Mouse (Mus musculus): Measurements from ENCODE around the gene Adamts14.
A peak's percentile ranks its signal among the peaks of the same experiment; 100 is the strongest.

Adamts14 gene

DNA sequence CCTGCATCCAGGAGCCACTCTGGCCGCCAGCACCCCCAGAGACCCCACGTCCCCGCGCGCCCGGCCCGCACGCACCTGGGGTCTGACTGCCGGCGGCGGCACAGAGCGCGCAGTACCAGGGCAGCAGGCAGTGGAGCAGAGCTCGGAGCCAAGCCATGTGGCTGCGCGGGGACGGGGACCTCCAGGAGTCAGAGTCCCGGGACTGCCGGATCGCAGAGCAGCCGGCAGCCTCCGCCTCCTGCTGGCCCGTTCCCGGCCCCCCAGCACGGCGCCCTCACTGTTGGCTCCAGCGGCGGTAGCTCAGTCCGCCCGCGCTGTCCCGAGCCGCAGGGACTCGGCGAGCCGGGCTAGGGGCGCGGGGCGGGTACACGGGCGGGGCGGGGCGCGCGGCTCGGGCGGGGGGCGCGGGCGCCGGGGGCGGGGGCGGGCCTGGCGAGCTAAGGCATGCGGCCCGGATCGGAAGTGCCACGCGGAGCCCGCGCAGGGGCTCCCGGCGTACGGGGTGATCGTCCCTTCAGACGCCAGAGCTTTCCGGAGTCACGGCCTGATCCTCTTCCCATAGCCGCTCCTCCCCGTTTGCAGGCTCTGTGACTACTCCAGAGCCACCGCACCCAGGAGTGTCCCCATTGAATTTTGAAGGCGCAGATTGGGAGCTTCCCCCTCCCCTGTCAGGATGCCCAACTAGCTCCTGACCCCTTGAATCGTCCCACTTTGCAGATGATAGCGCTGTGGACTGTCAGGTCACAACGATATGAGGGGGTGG is at the start of gene Adamts14:
TSS of gene Adamts14 (minus strand) at position 358 of the 763 bp plus-strand sequence.
- DNase-seq, result peak; percentile 54

DNA sequence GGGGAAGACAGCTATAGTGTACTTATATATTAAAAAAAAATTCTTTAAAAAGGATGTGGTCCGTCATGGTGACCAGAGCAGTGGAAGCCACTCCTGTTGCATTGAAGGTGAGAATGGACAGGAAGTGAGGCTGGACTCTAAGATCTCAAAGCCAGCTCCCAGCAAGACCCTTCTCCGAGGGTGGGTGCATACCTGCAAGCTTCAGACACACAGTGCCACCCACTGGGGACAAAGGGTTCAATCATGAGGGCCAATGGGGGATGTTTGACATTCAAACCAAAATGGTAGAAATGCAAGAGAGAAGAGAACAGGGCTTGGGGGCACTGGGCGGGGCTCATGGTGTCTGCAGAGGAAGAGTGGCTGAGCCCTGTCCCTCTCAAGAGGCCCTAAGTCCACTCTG is 45.3 kb upstream of the Adamts14 start:
- no peak for DNase-seq

DNA sequence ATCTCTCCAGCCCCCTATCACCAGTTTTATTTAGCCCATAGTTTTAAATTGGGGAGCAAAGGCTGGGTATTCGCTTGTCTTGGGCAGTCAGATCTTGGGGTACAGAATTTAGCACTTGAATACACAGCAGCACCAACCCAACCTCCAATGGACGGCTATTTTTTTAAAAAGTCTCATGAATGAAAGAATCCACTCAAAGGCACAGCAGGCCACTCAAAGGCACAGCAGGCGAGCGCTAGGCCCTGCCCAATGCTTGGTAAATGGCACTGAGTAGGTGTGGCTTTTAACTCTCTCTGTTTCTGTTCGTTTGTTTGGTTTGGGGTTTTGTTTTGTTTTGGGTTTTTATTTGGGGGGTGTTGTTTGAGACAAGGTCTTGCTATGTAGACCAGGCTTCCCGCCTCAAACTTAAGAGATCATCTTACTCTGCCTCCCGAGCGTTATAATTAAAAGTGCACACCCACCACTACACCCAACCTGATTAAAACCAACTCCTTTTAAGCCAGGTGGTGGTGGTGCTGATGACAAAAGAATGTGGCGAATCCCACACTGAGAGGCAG is 42.2 kb upstream of the Adamts14 start:
- DNase-seq, result no peak

DNA sequence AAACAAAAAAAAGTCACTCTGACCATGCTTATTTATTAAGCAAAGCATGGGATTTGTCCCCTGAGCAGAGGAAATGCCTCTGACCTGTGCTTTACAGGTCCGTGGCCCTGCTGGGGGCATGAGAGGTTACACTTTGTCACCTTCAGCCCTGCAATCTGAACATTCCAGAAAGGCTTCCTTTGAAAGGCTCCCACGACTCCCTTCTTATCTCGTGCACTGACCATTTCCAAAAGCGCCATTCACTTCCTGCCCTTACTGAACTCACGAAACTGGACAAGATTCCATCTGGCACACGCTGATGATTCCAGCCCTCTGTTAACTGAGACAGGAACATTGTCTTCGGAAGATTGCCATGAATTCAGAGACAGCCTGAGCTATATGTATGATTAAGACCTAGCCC is 40.5 kb upstream of the Adamts14 start:
- DNase-seq, result no peak

DNA sequence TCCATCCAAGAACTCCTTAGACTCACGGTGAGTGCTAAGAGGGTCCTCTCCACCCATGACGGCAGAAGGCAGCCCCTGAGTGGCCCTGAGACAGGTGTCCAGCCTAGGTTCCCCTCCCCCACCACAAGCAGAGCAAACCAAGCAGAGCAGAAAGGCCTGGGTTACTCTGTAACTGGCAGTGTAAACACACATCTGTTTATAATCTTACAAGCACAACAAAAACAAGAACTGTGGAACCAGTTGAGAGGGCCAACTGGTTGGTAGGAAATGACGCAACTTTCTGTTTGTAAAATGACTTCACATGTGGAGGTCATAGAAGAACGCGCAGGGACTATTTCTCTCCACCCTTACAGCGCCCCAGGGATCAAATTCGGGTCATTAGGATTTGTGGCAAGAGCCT is 39.5 kb upstream of the Adamts14 start:
- no peak for DNase-seq

DNA sequence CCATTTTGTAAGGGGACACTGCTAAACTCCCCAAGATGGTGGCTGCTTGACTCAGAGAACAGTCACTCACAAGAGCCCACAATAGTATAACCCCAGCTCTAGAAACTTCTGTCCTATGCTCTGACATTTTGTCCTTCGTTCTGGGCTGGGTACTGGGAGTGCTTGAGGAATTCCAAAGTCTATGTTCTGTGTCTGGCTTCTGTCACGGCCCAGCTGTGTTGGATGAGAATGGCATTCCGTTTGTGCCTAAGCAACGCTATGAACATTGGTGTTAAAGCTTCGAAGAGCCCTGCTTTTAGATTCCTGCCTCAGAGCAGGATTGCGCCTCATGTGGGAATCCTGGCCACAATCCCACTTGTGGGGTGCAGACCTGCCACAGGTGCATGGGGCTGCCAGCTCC is 38.9 kb upstream of the Adamts14 start:
- peak; percentile 33 for DNase-seq

DNA sequence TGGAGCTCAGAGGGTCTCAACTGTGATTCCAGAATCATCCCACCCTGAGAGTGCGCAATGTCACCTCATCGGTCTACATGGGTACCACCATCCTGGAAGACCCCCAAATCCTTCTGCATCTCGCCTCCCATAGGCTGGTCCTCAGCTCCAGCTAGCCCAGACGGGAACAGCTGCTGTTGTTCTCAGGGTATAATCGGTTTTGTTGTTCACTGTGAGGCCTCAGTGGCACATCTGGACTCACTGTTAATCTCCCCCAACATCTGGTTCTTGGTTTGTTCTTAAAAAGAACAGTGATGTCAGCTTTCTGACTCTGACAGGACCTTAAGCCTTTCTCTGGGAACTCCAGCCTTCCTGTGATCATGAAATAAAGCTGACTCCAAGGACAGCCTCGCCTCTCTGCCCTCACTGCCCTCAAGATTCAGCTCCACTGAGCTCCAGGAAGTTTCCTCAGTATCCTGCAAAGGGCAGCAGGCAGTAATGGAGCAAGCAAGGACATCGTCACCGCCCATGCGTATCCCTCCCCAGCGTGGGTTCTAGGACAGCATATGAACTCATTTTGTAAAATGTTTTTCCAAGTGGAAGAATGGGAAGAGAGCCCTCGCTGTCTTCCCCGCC is 35.6 kb upstream of the Adamts14 start:
- DNase-seq, result peak; percentile 36

DNA sequence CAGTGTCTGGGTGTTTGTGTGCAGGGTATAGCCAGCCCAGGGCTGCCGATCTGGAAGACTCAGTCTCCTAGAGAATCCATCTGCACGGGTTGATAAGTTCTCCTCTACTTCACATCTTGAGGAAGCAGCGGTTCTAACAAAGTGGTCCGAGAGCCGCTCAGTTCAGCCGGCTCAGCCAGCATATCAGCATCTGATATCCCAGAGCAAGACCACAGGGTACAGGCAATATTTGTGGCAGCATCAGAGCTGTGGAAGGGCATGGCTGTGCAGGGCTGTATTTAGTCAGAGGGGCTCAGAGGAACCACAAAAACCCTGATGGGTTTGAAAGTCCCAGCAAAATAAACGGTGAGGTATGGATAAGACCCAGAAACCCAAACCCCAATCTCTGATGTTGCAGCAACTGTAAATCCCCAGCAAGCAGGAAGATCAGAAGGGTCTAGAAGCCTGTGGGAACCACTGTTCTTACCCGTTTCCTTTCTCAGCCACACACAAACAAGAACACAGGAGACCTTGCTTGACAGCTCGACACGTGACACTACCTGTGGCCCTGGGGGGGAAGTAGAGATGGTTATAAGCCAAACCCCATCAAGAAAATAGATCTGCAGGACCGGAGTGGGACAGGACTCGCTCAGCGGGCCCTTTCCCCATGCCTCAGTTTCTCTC is 32.8 kb upstream of the Adamts14 start:
- DNase-seq, result no peak

DNA sequence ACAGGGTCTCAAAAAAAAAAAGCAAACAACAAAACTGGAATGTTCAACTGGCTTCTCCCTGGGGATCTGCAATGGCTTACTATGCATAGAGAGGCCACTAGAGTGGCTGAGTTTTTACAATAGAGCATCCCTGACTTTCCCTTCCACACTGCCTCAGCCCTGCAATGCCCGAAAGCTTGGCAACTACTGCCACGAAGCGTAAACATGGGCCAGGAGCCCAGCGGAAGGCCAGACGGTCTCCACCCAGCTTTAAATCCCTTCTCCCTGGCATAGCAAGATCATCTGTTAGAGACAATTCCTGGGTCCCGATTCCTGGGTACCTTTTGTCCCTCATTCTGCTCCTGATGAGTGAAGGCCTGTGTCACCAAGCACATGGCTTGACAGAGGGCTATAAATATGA is 30.8 kb upstream of the Adamts14 start:
- peak; percentile 64 for DNase-seq

DNA sequence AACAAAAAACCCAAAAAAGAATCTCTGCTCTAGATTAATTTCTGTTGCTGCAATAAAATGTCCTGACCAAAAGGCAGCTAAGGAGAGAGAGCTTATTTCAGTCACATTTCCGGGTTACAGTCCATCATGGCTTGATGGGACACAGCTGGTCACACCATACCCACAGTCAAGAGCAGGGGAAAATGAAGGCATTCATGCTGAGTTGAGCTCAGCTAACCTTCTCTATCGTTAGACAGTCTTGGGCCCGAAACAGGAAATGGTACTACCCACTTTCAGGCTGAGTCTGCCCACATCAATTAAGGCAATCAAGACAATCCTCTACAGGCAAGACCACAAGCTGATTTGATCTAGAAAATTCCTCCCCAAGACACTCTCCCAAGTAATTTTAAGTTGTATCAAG is 27.8 kb upstream of the Adamts14 start:
- peak; percentile 49 for DNase-seq

DNA sequence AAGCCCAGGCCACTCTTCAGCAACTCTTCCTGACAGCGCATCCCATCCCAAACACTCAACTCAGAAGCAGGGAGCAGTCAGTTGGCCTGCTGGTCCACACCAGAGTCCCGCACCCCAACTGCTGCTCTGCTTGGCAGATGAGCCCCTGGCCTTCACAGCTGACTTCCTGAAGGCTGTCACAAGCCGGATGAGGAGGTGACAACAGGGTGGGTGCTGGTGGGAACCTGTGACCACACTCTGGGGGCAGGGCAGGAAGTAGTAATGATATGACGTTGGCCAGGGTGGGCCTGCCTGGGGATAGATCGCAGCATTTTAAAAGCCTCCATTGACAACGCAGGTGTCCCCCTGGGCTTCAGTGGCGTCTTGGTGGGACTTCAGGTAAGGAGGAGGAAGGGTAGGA is 24.2 kb upstream of the Adamts14 start, which contains the start of gene Prf1:
TSS of gene Prf1 (plus strand) at position 357 of the 400 bp plus-strand sequence.
- DNase-seq, result peak; percentile 38

DNA sequence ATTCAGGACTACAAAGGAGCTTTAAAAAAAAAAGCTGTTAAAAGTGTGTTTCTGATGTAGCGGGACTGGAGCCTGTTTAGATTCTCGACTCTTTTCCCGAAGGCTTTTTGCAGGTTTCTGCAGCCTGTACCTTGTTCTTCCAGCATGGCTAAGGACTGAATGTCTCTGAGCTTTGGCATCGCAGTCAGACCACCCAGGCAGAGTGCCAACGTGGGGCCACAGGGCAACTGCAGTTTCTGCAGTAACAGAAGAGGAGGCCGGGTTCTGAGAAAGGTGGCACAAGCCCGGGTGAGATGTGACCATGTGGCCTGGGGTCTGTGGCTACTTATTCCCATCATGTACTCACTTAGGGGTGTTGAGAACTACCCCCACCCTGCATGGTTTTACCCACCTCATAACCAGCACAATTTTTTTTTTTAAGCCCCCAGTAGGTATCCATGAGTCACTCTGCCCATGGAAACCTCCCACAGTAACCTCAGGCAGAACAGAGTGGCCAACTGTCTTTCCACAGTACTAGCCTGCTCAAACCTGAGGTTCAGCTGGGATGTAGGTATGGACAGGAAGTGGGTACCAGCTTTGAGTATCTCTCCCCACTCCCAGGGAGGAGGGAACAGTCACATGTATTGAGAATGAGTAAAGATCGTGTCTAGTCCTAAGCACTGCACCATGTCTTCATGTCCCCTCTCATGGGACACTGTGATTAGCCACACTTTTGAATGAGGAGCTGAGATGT is 23.6 kb upstream of the Adamts14 start:
- no peak for DNase-seq

DNA sequence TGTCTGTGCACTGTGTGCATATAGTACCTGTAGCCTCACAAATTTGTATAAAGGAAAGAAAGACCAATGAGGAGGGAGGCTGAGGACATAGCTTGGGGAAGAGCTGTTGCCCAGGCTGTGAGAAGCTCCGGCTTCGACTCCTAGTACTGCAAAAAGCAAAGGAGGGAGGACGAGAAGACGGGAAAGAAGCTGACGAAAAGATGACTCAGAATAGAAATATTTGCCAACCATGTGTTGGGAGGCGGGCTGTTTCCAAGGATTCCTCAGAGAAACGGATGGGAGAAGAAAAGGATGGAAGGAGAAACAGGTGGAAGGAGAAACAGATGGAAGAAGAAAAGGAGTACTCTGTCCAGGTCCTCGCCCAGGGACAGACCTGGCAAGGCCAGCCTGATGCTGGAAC is 21.0 kb upstream of the Adamts14 start:
- DNase-seq, result no peak

DNA sequence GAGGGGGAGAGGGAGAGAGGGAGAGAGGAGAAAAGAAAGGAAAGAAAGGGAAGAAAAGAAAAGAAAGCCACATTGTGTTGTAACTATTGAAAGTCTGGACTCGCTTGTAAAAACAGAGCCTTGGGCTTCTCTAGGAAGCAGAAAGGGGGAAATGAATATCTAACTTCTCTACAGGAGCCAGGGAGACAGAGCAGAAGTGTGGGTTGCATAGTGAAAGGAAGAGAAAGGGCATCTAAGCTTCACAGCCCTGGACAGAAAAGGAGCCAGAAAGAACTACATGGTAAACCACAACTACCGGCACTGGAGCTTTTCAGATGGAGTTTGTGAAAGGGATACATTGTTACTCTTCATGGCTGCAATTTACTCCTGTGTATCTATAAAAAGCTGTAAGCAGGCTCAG is 17.2 kb upstream of the Adamts14 start:
- no peak for DNase-seq

DNA sequence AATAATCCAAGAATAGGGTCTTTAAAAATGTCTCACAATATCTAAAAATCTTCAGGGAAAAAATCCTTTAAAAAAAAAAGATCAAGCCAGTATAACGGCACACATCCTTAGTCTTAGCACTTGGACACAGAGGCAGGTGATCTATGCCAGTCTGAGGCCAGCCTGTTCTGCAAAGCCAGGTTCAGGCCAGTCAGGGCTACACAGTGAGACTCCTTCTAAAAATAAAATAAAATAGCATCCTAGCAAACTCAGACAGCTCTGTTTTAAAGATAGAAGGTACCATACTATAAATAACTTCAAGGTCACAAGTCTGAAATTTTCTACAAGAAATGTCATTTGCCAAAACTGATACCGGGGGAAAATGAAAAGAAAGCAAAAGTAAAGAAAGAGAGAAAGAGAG is 16.8 kb upstream of the Adamts14 start:
- no peak for DNase-seq

DNA sequence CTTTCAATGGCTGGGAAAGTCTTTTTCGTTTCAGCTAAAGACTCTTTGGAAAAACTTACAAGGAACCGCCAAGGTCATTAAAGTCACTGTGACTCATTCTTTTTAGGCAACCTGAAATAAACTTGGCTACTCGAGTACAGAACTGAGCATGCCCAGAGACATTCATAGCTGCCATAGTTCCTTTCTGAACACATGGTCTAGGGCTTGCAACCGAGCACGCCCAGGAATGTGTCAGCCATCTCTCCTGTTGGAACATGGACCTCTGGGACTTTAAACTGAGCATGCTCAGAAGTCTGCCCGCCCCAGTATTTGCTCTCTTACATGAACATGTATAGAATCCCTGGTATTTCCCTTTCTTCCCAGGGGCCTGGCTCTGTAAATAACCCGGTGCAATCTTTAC is 13.0 kb upstream of the Adamts14 start:
- peak; percentile 47 for DNase-seq

DNA sequence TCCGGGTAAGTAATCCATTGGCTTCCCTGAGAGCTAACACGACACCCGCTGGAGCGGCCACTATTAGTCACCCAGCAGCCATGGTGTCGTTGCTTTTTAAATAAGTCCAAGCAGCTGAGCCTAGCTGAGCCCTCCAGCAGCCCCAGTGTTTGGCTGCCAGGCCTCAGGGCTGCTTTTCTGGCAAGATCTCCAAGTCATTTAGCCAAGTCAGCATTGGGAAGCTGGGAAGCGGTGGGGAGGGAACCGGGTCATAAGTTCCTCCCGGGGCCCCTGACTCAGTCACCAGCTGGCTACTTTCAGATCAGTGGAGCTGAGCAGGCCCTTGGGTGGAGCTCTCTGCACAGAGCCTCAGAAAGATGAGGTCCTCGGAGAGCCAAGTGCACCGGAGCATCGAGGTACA is 12.0 kb upstream of the Adamts14 start:
- DNase-seq, result peak; percentile 82

DNA sequence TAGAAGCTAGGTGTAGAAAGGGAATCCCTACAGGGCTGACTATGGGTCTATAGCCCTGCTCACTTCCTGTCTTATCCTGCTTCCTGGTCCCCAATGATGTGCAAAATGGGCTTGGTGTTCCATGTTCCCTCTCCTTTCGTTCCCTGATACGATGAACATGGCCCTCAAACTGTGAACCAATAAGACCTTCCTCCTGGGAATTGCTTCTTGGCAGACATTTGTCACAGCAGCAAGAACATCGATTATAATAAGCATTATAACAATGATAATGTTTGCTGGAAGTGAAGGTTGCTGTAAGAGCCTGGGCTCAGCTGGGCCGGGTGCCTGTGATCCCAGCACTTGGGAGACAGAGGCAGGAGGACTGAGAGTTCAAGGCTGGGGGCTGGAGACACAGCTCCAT is 11.1 kb upstream of the Adamts14 start:
- no peak for DNase-seq

DNA sequence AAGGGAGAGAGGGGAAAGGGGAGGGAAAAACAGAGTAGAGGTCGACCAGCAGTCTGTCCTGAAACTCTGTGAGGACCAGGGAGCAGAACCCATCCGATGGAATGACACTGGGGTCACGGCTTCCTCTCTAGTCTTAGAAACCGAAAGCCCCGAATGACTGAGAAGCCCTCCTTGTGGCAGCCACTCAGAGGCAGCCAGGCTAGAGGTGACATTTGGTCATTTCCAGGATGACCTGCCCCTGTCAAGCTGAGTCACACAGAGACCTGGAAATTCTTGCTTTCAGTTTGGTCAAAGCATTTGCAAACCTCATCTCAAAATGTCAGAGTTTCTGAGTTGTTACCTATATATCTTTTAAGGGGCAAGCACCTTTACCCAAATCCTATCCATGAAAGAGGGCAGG is 7.9 kb upstream of the Adamts14 start:
- DNase-seq, result no peak

DNA sequence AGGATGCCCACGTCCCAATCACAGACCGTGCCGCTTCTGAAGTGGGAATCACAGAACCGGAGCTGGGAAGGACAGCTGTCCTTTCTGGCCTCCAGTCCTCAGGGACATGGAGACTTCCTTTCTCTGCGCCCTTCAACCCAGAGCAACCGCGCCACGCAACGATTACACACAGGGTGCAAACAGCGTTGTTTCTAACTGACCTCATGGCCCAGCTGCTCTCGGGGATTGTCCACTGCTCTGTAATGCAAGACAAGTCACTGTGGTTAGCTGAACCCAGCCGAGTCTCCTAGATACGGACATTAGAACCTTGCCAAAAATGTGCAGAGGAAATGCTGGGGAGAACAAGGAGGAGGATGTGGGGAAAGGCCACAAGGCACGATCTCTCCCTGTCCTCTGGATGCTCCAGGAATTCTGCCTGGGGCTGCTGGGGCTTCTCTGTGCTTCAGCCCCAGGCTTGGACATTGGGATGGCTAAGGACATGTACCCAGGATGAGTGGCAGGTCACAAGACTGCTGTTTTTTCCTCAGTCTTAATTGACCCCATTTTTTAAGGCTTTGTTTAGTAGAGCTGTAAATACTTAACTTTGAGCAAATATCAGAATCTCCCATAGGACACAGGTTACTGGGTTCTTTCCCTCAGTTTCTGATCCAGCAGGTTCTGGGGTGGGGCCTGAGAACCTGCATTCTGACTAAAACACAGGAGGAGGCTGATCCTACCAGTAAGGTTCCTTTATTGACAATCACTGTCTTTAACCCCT is 4.9 kb upstream of the Adamts14 start:
- peak; percentile 75 for DNase-seq

DNA sequence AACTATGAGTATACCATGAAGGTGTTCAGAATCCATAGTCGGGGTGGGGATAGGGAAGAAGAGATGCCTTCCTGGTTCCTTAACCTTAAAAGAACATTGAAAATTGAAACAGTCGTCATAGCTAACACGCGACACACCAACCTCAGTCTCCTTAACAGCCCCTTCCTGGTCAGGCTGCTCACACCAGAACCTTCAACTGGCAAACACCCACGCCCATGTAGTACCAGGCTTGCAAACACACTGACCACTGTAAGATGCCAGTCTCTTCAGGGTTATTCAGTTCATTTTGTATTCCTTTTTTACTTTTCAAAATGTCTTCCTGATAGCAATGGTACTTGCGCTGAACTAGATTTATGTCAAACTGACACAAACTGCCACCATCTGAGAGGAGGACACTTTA is 3.8 kb upstream of the Adamts14 start:
- no peak for DNase-seq

DNA sequence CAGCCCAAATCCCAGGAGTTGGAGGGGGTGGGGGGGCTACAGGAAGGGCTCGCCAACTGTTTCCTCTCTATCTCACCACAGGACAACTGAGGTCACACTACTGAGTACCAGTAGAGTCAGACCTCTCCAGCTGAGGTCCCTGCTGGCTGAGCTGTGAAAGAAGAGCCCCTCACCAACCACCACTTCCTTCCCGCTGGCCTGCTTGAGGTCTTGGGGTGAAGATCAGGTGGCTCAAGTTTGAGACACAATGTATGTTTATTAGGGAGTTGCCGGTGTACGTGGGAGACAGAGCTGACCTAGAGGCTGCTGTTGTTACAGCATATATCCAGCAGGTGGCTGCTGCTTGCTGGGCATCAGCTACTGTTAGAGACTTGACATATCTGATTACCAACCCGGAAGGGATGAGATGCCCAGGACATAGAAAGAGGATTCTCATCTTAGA is 2.5 kb upstream of the Adamts14 start:
- DNase-seq, result peak; percentile 49
